ENCODE assay signal across 8 mouse cellular contexts in genomic region chr1:153679147-153679546, GRCm38 (mm10). TPM values are rescaled to one million over a fixed set of nuclear protein-coding genes. Genes with fewer than 3 reads are reported as not detected.
DNase-seq lines count a peak whose midpoint lies in the region; ATAC-seq and TF ChIP-seq lines count a peak whose summit lies in the region.

No protein-coding gene starts in this region.

- no peak overlapping the region for H3K4me3 ChIP-seq in kidney, adult 2 months (ENCODE audit: insufficient read depth, low read depth, low read length)
- no peak overlapping the region for H3K4me3 ChIP-seq in kidney, embryonic 14.5 days (ENCODE audit: low read length)
- no peak overlapping the region for H3K4me3 ChIP-seq in midbrain, embryonic 11.5 days (ENCODE audit: low read depth, low read length)

- no peak for TF ChIP-seq CTCF in kidney, adult 2 months (conservative IDR thresholded peaks at IDR 0.05; ENCODE audit: insufficient read depth, insufficient read length, low read depth, low read length)

- intact Hi-C loops in gastrocnemius, postnatal 14 days (cut with DNase I; ENCODE audit: low total_unique reads), result loop anchor here (10.0 kb wide), 1 partner anchor 56 kb away; no protein-coding TSS in a partner anchor

- no peak overlapping the region for H3K27ac ChIP-seq in kidney, adult 2 months (ENCODE audit: insufficient read depth, low read depth, low read length)
- no peak overlapping the region for H3K27ac ChIP-seq in kidney, embryonic 14.5 days (ENCODE audit: low read depth, low read length)
- H3K27ac ChIP-seq in midbrain, embryonic 11.5 days (ENCODE audit: low read depth, low read length), result no peak overlapping the region

- no peaks in the 10 kb centered on the region for H3K27me3 ChIP-seq in kidney, adult 2 months (replicated peaks; ENCODE audit: control insufficient read depth, insufficient read depth, low read length)
- H3K27me3 ChIP-seq in kidney, embryonic 14.5 days (ENCODE audit: control insufficient read depth, insufficient read depth, low read length), result no peaks in the 10 kb centered on the region
- no peaks in the 10 kb centered on the region for H3K27me3 ChIP-seq in midbrain, embryonic 11.5 days (ENCODE audit: control insufficient read depth, insufficient read depth, low read length)

- WGBS in kidney, adult 2 months, result 16% methylated on average over 10 of the region's 10 CpGs
- 70% methylated on average over 10 of the region's 10 CpGs for WGBS in kidney, embryonic 14.5 days
- 68% methylated on average over 10 of the region's 10 CpGs for WGBS in midbrain, embryonic 11.5 days

- no peak for TF ChIP-seq POLR2A in kidney, adult 2 months (IDR thresholded peaks at IDR 0.05; ENCODE audit: low read depth, low read length)

- H3K4me1 ChIP-seq in kidney, adult 2 months (ENCODE audit: control insufficient read depth, insufficient read depth, low read length), result peaks cover 11% of the 10 kb centered on the region; the same call in 1 of the 2 replicates
- H3K4me1 ChIP-seq in kidney, embryonic 14.5 days (ENCODE audit: control insufficient read depth, insufficient read depth, low read length), result no peaks in the 10 kb centered on the region
- peaks cover 5% of the 10 kb centered on the region; the same call in 1 of the 2 replicates for H3K4me1 ChIP-seq in midbrain, embryonic 11.5 days (ENCODE audit: control insufficient read depth, insufficient read depth, low read length)

- no peak for ATAC-seq in kidney, embryonic 14.5 days (ENCODE audit: low FRiP score, low TSS enrichment)
- ATAC-seq in midbrain, embryonic 11.5 days (ENCODE audit: low FRiP score), result no peak

- peak; percentile 93 for DNase-seq in kidney, adult 2 months
- DNase-seq in cerebellum, adult 18-20 months, result peak; percentile 93 to 96
- DNase-seq in gastrocnemius, postnatal 14 days, result peak; percentile 52
- DNase-seq in left cerebral cortex, adult 11 months (ENCODE audit: low spot score), result peak; percentile 65
- peak; percentile 56 for DNase-seq in midbrain, embryonic 11.5 days (ENCODE audit: low spot score, missing footprints)
- DNase-seq in embryo, embryonic 11 days, result no peak
- DNase-seq in adipocyte (ENCODE audit: low spot score), result no peak

- no peaks in the 10 kb centered on the region for H3K9me3 ChIP-seq in kidney, embryonic 14.5 days (ENCODE audit: control insufficient read depth, low read length)
- H3K9me3 ChIP-seq in midbrain, embryonic 11.5 days (ENCODE audit: control insufficient read depth, low read length), result no peaks in the 10 kb centered on the region

- H3K9ac ChIP-seq in kidney, embryonic 14.5 days (ENCODE audit: low read depth, low read length), result no peak overlapping the region
- H3K9ac ChIP-seq in midbrain, embryonic 11.5 days (ENCODE audit: low read length), result 0 out of 2 replicates have a peak overlapping the region, but pooled peaks have one; percentile 18

- no peak overlapping the region for H3K4me2 ChIP-seq in kidney, embryonic 14.5 days (replicated peaks; ENCODE audit: low read depth, low read length)
- H3K4me2 ChIP-seq in midbrain, embryonic 11.5 days, result no peak overlapping the region

- no peaks in the 10 kb centered on the region for H3K36me3 ChIP-seq in kidney, adult 2 months (ENCODE audit: control insufficient read depth, insufficient read depth, low read length)
- no peaks in the 10 kb centered on the region for H3K36me3 ChIP-seq in kidney, embryonic 14.5 days (ENCODE audit: control insufficient read depth, insufficient read depth, low read length)
- H3K36me3 ChIP-seq in midbrain, embryonic 11.5 days (ENCODE audit: control insufficient read depth, insufficient read depth, low read length), result no peaks in the 10 kb centered on the region

RNA-seq across cellular contexts. Expression of gene Rgs8, which starts 26.3 kb away (rescaled TPM):
- 0.02 and 0.03 TPM in 2 replicates for polyA plus RNA-seq in kidney, adult 2 months (2012; rRNA removed)
- 0.04 and 0.10 TPM in 2 replicates for polyA plus RNA-seq in kidney, embryonic 14.5 days (2014; fragmentation: Nextera tagmentation; extraction: Ambion mirVana)
- under 1 TPM; 0.31 to 0.68 TPM for total RNA-seq in gastrocnemius, postnatal 14 days (2021)
- 12.7 and 14.1 TPM in 2 replicates for polyA plus RNA-seq in midbrain, embryonic 11.5 days (2014; fragmentation: Nextera tagmentation; extraction: Ambion mirVana)

Comparison
In these comparisons a context has a peak if more than half of its experiments do, and no peak if none do; other contexts are left out.
1. DNase-seq: peak in kidney, adult 2 months (single experiment), cerebellum, adult 18-20 months (2 of 2), gastrocnemius, postnatal 14 days (single experiment), left cerebral cortex, adult 11 months (single experiment) and midbrain, embryonic 11.5 days (single experiment); none in embryo, embryonic 11 days (single experiment) and adipocyte (single experiment).
2. RNA of gene Rgs8, which starts 26.3 kb away (polyA plus RNA-seq): 12.7 to 14.1 TPM in midbrain, embryonic 11.5 days; 0.04 to 0.10 TPM in kidney, embryonic 14.5 days and 0.02 to 0.03 TPM in kidney, adult 2 months; every median in the first group is over 10 times any median in the second.